Mouse (Mus musculus) urinary bladder, postnatal 14 days (tissue): Measurements from ENCODE around the gene Gls.

Experiments
- DNase-seq: peaks from one replicate; pipeline ENCODE4 v3.0.0; 2021; ENCODE audit warnings: low spot score

The Gls gene

GRCm38 (mm10) chr1:52233143-52233713 is at the start of gene Gls:
Gene Gls (minus strand): TSS chr1:52233232.
- DNase-seq, result peak; percentile 97

GRCm38 (mm10) chr1:52279831-52280595 is 47.0 kb upstream of the Gls start:
- no peak for DNase-seq

- DNase-seq, result no peak
These were observed 46.3 kb upstream of the Gls start for GRCm38 (mm10) chr1:52279331-52279730.

DNA sequence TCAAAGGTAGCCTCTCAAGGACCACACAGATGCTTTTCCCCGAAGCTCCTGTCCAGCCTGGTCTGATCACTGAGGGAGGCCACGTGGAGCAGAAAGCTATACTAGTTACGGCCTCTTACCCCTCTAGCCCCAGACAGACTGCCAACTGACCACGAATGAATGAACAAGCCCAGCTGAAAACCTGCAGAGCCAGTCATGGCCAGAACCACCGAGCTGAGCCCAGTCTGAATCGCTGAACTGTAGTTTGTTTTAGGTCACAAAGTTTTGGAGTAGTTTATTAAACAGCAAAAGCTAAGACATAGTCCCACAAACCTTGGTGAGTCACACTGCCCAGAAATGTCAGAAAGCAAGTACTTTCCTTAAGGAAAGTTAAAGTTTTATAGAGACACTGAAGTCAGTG is 45.0 kb upstream of the Gls start:
- peak; percentile 45 for DNase-seq

GRCm38 (mm10) chr1:52274210-52274609 is 41.2 kb upstream of the Gls start:
- DNase-seq, result no peak

GRCm38 (mm10) chr1:52272018-52272678 is 39.1 kb upstream of the Gls start:
- DNase-seq, result no peak

GRCm38 (mm10) chr1:52270354-52270753 is 37.3 kb upstream of the Gls start:
- DNase-seq, result peak; percentile 17

DNA sequence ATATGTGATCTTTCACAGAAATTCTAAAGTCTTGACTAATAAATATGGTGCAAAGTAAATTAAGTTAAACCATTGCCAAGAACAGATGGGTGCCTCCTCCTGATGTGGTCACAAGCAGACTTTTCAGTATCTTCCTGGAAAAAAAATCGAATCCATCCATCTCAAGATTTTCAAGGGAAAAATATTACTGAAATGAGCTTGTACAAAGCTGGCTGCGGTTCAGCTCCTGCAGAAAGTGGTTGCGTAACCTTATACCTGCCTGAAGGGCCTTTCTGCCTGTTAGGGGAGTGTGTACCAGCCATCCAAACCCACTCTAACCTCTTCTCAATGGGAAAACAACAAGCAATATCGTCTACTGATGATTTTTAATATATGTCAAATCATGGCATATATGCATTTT is 36.6 kb upstream of the Gls start:
- DNase-seq, result no peak

- no peak for DNase-seq
These were observed 35.0 kb upstream of the Gls start for GRCm38 (mm10) chr1:52268006-52268405.

- DNase-seq, result peak; percentile 48
These were observed 34.6 kb upstream of the Gls start for GRCm38 (mm10) chr1:52267606-52268005.

DNA sequence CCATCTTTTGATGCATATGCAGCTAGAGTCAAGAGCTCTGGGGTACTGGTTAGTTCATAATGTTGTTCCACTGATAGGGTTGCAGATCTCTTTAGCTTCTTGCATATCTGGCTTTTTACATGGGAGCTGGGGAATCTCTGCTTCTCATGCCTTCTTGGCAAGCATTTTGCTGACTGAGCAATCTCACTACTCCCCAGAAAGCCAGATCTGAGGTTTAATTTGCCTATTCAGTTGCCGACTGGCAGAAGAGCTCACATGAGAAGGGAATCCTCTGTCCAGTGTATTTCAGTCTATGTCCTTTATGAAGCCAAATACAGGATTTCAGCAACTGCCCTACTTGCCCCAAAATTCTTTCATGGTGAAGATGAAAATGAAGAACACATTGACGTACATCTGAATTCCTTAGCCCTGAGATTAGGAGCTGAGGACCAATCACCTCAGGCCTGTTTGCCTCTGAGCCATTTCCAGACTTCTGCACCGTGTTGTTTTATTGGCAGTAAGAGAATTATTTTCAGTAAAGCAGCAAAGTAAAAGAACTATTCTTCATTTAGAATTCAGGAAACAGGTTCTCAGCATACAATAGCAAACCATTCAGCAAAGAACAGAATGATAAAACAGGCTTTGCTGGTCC is 33.0 kb upstream of the Gls start:
- DNase-seq, result no peak

GRCm38 (mm10) chr1:52264290-52264689 is 31.3 kb upstream of the Gls start:
- no peak for DNase-seq

- DNase-seq, result no peak
These were observed 27.5 kb upstream of the Gls start for GRCm38 (mm10) chr1:52260354-52261090.

DNA sequence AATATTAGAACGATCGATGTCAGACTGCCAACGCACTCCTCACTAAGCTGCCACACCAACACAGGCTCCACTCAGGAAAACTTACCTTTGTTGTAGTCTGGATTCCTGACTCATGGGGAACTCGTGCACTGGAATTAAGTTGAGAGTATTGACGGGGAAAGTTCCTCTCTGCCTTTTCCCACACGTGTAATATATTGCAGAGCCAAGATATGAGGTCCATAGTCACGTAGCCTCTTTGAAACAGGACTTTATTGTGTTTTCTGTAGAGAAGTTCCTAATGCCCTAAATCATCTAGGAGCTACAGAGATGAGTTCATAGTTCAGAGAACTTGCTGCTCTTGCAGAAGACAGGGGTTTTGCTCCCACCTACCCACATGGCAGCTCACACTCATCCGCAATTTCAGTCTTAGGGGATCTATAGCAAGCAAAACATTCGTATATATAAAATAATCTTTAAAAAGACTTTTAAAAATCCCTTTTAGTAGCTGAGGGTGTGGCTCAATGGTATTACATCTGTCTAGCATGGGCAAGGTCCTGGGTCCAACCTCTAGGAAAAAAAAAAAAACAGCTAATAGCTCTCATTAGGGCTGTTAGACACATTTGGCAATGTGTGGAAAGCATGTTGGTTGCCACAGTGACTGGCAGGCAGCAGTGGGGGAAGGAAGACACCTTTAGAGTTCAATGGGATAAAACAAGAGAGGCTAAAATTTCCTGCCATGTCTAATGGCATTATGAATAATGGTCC is 25.1 kb upstream of the Gls start:
- DNase-seq, result no peak

DNA sequence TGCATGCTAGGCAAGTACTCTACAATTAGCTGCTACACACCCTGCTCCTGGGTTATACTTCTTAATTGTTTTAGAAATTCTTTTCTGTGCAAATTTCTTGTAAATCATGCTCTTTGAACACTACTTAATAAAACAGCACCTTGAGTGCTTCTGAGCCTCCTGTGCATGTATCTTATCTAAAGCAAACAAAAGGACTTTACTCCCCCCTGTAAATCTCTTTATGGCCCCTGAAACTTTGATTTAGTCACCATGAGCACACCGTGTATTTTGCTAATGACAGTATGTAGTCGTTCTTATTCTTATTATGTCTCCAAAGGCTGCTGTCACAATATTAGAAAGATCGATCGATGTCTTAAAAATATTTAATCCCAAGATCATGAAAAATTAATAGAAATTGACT is 23.9 kb upstream of the Gls start:
- DNase-seq, result no peak

GRCm38 (mm10) chr1:52256194-52256593 is 23.2 kb upstream of the Gls start:
- DNase-seq, result no peak

- DNase-seq, result no peak
These were observed 21.4 kb upstream of the Gls start for GRCm38 (mm10) chr1:52254411-52254810.

DNA sequence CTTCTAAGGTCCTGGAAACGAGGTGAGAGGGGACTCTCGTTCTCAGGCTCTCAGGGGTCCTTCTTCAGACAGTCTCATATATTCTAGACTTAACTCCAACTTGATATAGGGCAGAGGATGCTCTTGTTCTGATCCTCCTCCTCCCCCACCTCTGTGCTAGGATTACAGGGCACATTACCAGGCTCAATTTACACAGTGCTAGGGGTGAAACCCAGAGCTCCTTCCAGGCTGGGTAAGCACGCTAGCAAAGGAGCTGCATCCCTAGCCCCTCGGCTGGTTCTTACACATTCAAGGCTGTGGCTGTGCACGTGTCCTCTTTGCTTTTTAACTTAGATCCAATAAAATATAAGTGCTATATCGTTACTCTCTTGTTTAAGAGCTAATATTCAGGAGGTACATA is 20.4 kb upstream of the Gls start:
- no peak for DNase-seq

- no peak for DNase-seq
These were observed 19.4 kb upstream of the Gls start for GRCm38 (mm10) chr1:52252447-52252846.

GRCm38 (mm10) chr1:52251038-52251735 is 18.2 kb upstream of the Gls start:
- DNase-seq, result no peak
